Mouse (Mus musculus) liver, adult (tissue): ENCODE measurements around the gene S1pr4.

Source experiments
- GATA4 ChIP-seq: IDR thresholded peaks from 2 replicates; pipeline ENCODE4 v1.6.1; 2014; ENCODE audit warnings: mild to moderate bottlenecking, low read length; ENCODE audit not compliant: insufficient replicate concordance

S1pr4 gene

GRCm38 (mm10) chr10:81499250-81499901 lies 556 bp downstream of the S1pr4 start:
- no peak for TF ChIP-seq GATA4

- no peak for TF ChIP-seq GATA4
Observed at GRCm38 (mm10) chr10:81498316-81499249, 1.3 kb downstream of the S1pr4 start.

- no peak for TF ChIP-seq GATA4
Observed at GRCm38 (mm10) chr10:81497401-81498270, 2.3 kb downstream of the S1pr4 start.

GRCm38 (mm10) chr10:81496969-81497368 lies 3.0 kb downstream of the S1pr4 start:
- TF ChIP-seq GATA4 = no peak

- TF ChIP-seq GATA4 = peak; percentile 17; the same call in 1 of the 2 replicates
Observed at GRCm38 (mm10) chr10:81496264-81496901, 3.5 kb downstream of the S1pr4 start, which contains the start of gene Ncln. Gene Ncln, minus strand, starts transcription at chr10:81496392.

- TF ChIP-seq GATA4 = no peak
Observed at GRCm38 (mm10) chr10:81495616-81496263, 4.2 kb downstream of the S1pr4 start.

GRCm38 (mm10) chr10:81495151-81495550 lies 4.8 kb downstream of the S1pr4 start:
- TF ChIP-seq GATA4 = no peak

GRCm38 (mm10) chr10:81494260-81495041 lies 5.5 kb downstream of the S1pr4 start:
- TF ChIP-seq GATA4 = no peak

- TF ChIP-seq GATA4 = no peak
Observed at GRCm38 (mm10) chr10:81493601-81494220, 6.2 kb downstream of the S1pr4 start.

GRCm38 (mm10) chr10:81492606-81493240 lies 7.2 kb downstream of the S1pr4 start:
- no peak for TF ChIP-seq GATA4

- no peak for TF ChIP-seq GATA4
Observed at GRCm38 (mm10) chr10:81491018-81491417, 8.9 kb downstream of the S1pr4 start.

- TF ChIP-seq GATA4 = no peak
Observed at GRCm38 (mm10) chr10:81489941-81490340, 10.0 kb downstream of the S1pr4 start.

- TF ChIP-seq GATA4 = no peak
Observed at GRCm38 (mm10) chr10:81488081-81488480, 11.9 kb downstream of the S1pr4 start.

GRCm38 (mm10) chr10:81486496-81486895 lies 13.4 kb downstream of the S1pr4 start:
- no peak for TF ChIP-seq GATA4
